Mouse (Mus musculus) liver, embryonic 14.5 days (tissue): ENCODE data around the gene Hectd2.

Source experiments
- CTCF ChIP-seq: IDR thresholded peaks from 2 replicates; pipeline ENCODE4 v1.5.1; 2016; ENCODE audit warnings: antibody characterized with exemption, low read depth, control low read depth
- EP300 ChIP-seq: IDR thresholded peaks from 2 replicates; pipeline ENCODE4 v1.6.1; 2016; ENCODE audit warnings: antibody characterized with exemption, low read depth

GRCm38 (mm10) chr19:36609229-36609628 is 54.8 kb downstream of the Hectd2 start:
- peak; percentile 40; the same call in 1 of the 2 replicates for TF ChIP-seq CTCF
- TF ChIP-seq EP300: no peak
